Mouse (Mus musculus) heart, embryonic 10.5 days (tissue): Measurements from ENCODE around the gene Trio. TPM values are rescaled to one million over a fixed set of nuclear protein-coding genes. Genes with fewer than 3 reads are reported as not detected.

Experiments used
- DNase-seq: peaks from one replicate; pipeline ENCODE4 v3.0.0-alpha.2; 2017; ENCODE audit warnings: low spot score
- H3K27ac ChIP-seq: fragments of 300-500 bp; sonication (generic); 2 replicates; pipeline ENCODE4 v1.5.1; 2016; ENCODE audit warnings: mild to moderate bottlenecking
- H3K27me3 ChIP-seq: fragments of 300-500 bp; sonication (generic); 2 replicates; pipeline ENCODE4 v1.6.1; 2016; ENCODE audit warnings: mild to moderate bottlenecking; ENCODE audit not compliant: poor library complexity, insufficient read depth, severe bottlenecking
- H3K36me3 ChIP-seq: fragments of 300-500 bp; sonication (generic); 2 replicates; pipeline ENCODE4 v1.6.1; 2016; ENCODE audit warnings: mild to moderate bottlenecking, moderate library complexity
- H3K4me1 ChIP-seq: fragments of 300-500 bp; sonication (generic); 2 replicates; pipeline ENCODE4 v1.6.1; 2016; ENCODE audit warnings: mild to moderate bottlenecking
- H3K4me3 ChIP-seq: fragments of 300-500 bp; sonication (generic); 2 replicates; pipeline ENCODE4 v1.5.1; 2016; ENCODE audit warnings: mild to moderate bottlenecking, moderate library complexity
- H3K9me3 ChIP-seq: fragments of 300-500 bp; sonication (generic); 2 replicates; pipeline ENCODE4 v1.6.1; 2016; ENCODE audit warnings: mild to moderate bottlenecking, moderate library complexity
- WGBS: fragments of 180-500 bp; shearing (Covaris S2); methylation state at CpG from one replicate; pipeline ENCODE4 v1.1.7; 2016; 5-methylcytosine and 5-hydroxymethylcytosine counted together
- polyA plus RNA-seq: library from polyadenylated mRNA; unstranded; fragments of >200 nt; fragmentation: Nextera tagmentation; extraction: Ambion mirVana; gene quantifications from 2 replicates; pipeline ENCODE4 v1.2.1, GENCODE M21; 2016

The Trio gene
- polyA plus RNA-seq, 1 experiment from 2014 or later, result 22.7 TPM

DNA sequence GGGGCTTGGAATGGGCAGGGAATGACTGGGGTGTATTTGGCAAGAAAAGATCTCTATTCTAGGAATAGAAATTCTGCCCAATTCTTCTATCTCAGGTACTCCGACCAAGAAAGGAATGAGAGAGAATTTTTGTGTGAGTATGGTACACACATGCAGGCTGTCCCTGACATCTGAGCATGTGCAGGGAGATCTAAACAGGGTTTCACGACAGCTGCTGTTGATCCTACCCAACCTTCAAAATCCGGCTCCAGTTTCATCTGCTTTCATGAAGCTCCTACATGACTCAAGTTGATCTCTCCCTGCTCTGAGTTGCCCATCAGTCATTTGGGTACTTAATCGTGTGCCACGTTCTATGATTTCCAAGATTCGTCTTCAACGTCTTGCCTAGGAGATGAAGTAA is 3.7 kb upstream of the Trio start:
- Histone ChIP-seq H3K27ac (no peak overlapping the region), H3K4me1 (peaks cover 11% of the 10 kb centered on the region; the same call in 1 of the 2 replicates), H3K9me3 (no peaks in the 10 kb centered on the region), H3K4me3 (no peak overlapping the region), H3K36me3 (no peaks in the 10 kb centered on the region), H3K27me3 (no peaks in the 10 kb centered on the region)
- WGBS, result 90% methylated on average over 7 of the region's 7 CpGs
- DNase-seq, result no peak

DNA sequence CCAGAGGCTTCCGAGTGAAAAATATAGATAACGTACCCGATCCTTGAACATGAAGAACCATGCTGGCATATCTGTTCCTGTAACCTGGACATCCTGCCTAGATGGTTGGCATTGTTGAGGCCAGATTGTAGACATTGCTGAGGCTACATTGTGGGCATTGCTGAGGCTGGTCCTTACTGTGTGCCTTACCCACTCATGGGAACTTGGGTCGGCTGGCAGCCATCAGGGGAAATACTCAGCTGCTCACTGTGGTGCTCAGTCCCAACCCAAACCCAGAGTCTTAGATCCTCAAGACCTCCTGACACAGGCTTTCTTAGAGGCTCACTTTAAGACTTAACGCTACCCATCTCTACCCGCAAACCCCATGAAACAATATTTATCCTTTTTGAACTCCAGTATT is 2.9 kb upstream of the Trio start:
- no peaks in the 10 kb centered on the region for H3K9me3 ChIP-seq
- H3K4me1 ChIP-seq, result peaks cover 18% of the 10 kb centered on the region
- H3K4me3 ChIP-seq, result no peak overlapping the region
- no peaks in the 10 kb centered on the region for H3K27me3 ChIP-seq
- no peak for DNase-seq
- 84% methylated on average over 6 of the region's 6 CpGs for WGBS
- no peaks in the 10 kb centered on the region for H3K36me3 ChIP-seq
- no peak overlapping the region for H3K27ac ChIP-seq

DNA sequence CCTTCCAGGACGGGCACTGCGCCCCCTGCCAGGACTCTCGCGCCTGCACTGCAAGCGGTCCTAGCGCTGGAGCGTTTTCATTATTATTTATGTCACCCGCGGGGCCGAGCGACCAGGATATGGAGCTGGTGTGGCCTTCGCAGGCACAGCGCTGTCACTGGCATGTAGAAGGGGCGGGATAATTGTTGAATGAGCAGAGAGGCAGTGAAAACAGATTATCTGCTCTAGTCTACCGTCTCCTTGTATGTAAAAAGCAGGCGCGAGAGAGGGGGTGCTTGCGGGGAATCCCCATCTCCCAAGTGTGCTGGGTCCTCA is 476 bp upstream of the Trio start:
- Histone ChIP-seq H3K36me3 (no peaks in the 10 kb centered on the region), H3K9me3 (no peaks in the 10 kb centered on the region), H3K27me3 (no peaks in the 10 kb centered on the region), H3K4me3 (peak overlapping the region; percentile 93), H3K4me1 (peaks cover 43% of the 10 kb centered on the region), H3K27ac (peak overlapping the region; percentile 59)
- WGBS, result under 1% methylated on average over 18 of the region's 18 CpGs
- DNase-seq, result no peak

DNA sequence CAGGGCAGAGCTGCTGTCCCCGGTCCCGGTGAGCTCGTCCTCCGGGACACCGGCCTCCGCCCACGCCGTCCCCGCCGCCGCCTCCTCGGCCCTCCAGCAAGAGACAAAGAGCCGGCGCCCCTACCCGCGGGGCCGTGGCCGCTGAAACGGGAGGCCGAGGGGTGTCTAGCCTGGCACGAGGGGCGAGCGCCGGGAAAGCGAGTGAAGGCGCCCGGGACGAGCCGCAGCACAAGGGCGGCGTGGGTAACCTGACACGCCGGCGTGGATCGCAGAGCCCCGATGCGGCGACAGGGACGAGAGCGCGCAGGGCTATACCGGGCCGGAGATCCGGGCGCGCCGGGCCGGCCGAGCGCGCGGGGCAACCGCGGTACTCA is 696 bp downstream of the Trio start:
- Histone ChIP-seq H3K27ac (peak overlapping the region; percentile 97), H3K4me1 (peaks cover 53% of the 10 kb centered on the region), H3K36me3 (no peaks in the 10 kb centered on the region), H3K9me3 (no peaks in the 10 kb centered on the region), H3K4me3 (peak overlapping the region; percentile 93), H3K27me3 (no peaks in the 10 kb centered on the region)
- WGBS, result under 1% methylated on average over 54 of the region's 54 CpGs
- DNase-seq, result peak; percentile 79

DNA sequence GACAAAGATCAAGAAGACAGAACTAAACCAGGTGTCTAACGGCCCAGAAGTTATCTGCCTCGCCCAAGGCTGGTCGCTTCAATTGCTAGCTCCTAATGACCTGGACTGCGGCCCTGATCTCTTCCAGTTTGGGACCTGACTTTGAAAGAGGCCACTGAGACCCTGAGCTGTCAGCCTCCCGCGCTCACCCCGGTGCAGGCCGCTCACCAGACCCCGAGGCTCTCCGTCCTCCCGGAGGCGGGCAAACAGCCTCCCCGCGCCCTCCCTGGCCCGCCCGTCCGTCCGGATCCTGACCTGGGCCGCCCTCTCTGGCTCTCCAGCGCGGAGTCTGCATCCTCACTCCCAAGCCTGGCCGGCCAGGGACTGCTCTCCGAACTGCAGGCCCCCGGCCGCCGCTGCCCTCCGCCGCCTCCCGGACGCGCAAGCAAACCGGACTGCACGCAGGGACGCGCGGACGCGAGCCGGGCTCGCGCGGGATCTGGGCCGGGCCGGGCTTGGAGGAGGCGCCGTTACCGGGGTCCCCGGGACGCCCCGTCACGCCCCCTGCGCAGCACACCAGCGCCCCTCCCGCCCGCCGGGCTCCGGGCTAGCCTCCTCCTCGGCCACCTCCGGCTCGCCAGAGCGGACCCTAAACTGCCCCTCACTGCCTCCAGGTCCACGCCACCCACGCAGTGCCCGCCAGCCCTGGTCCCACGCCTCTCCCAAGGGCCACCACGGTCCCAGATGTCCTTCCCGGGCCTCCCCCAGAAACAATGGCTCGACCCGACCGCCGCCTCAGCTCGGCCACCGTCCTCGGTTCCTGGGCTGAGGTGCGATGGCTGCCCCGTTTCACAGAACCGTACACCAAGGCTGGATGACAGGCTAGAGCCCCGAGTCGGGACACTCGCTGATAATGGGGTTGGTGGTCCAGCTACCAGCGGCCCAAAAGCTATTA is 1.4 kb downstream of the Trio start:
- H3K27me3 ChIP-seq, result no peaks in the 10 kb centered on the region
- WGBS, result under 1% methylated on average over 67 of the region's 81 CpGs
- peak overlapping the region; percentile 97 for H3K27ac ChIP-seq
- no peaks in the 10 kb centered on the region for H3K9me3 ChIP-seq
- no peaks in the 10 kb centered on the region for H3K36me3 ChIP-seq
- peak; percentile 84 for DNase-seq
- H3K4me3 ChIP-seq, result peak overlapping the region; percentile 93
- H3K4me1 ChIP-seq, result peaks cover 59% of the 10 kb centered on the region

DNA sequence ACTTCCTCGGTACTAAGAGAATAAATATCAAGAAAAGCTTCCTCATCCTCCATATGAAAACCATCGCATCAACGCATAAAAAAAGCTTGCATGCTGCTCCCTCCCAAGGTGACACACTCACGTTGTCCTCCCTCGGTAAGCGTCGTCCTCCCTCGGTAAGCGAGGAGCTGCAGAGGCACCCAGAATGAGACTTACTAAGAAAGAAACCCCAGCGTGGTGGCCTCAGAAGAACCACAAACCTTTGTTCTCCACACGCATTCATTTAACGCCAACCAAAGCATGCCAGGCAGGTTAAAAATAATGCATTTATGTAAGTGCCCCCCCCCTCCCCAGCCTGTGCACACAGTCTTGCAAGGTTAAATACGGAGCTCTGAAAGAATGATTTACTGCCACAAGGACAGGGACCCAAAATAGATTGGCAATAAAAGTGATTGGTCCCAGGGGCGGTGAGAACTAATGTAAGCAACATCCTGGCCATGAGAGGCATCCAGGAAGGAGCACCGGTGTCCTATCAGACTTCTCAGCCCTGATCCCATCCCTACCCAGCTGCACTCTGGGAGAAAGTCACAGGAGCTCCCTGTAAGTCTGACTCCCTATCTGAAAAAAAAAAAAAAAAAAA is 3.9 kb downstream of the Trio start:
- H3K4me1 ChIP-seq, result peaks cover 67% of the 10 kb centered on the region
- no peak overlapping the region for H3K27ac ChIP-seq
- no peaks in the 10 kb centered on the region for H3K27me3 ChIP-seq
- no peaks in the 10 kb centered on the region for H3K36me3 ChIP-seq
- H3K4me3 ChIP-seq, result peak overlapping the region; percentile 39
- DNase-seq, result no peak
- WGBS, result 12% methylated on average over 15 of the region's 15 CpGs
- H3K9me3 ChIP-seq, result no peaks in the 10 kb centered on the region

DNA sequence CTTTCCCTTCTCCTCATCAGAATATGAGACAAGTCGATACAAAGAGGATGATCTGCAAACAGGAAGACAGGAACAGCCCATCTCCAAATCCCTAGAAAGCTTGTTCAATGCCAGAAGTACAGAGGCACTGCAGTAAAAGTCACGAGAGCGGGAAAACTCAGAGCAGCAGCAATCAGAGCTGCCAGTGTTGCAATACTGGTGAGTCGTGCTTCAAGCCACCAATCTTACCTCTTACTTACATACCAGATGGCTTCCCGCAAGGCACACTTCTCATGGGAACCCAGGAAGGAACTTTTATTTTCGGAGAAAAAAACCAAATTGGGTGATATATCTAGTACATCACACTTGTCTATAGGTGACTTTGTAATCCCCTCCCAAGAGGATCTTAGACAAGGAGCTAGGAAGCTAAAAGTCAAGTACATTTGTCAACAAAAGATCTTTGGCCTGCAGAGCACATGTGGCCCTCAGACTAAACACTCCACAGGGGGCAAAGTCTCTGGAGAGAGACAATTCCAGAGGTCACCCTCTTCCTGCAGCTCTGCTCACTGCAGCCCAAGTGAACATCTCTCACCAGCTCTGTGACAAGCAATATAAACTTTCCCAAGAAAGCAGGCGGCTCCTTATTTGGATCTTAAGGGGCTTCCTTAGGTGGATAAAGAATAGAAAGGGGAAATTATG is 6.1 kb downstream of the Trio start:
- DNase-seq, result no peak
- Histone ChIP-seq H3K36me3 (no peaks in the 10 kb centered on the region), H3K27ac (no peak overlapping the region), H3K4me1 (peaks cover 60% of the 10 kb centered on the region), H3K27me3 (no peaks in the 10 kb centered on the region), H3K4me3 (no peak overlapping the region), H3K9me3 (no peaks in the 10 kb centered on the region)
- 61% methylated on average over 7 of the region's 7 CpGs for WGBS

DNA sequence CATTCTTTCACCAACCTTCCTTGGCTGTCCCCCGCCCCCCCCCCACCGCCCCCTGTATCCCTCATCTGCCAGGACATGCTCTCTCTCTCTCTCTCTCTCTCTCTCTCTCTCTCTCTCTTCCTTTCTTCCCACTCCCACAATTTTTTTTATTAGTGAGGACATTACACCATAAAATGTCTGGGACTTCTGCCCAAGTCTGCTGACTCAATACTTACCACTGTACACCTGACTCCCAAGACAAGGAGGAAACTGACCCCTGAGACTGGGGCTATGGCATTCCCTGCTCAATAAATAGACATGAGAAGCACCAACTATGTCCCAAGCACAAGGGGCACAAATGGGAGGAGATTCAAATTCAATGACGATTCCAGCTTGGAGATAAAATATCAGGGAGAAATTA is 18.1 kb downstream of the Trio start:
- H3K4me1 ChIP-seq, result peaks cover 49% of the 10 kb centered on the region
- no peaks in the 10 kb centered on the region for H3K27me3 ChIP-seq
- no peak overlapping the region for H3K4me3 ChIP-seq
- no peaks in the 10 kb centered on the region for H3K9me3 ChIP-seq
- no peak overlapping the region for H3K27ac ChIP-seq
- WGBS, result 60% methylated on average over 3 of the region's 3 CpGs
- DNase-seq, result no peak
- 0 out of 2 replicates have a peak, but pooled peaks cover 3% of the 10 kb centered on the region for H3K36me3 ChIP-seq

DNA sequence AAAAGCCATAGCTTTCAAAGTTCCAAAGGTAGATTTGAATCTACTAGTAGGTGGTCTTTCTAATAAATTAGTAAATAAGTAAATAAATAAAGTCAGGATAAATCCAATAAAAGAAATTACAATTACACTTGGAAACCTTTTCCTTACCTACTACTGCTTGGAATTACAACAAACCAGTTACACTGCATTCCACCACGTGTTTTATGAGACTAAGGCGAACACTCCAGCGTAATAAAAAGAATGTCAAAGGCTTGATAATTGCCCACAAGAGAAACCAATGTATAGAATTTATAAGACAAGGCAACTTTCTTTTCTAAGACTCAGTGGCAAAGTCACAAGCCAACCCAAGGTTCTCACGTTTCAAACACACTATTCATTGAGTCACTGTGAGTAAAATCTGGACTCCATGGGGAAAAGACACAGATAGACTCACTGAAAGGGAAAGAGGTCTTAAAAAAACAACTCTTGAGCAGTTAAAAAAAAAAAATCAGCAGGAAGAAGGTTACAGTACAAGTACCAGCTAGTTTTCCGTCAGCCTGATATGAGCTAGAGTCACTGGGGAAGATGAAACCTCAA is 21.4 kb downstream of the Trio start:
- Histone ChIP-seq H3K9me3 (no peaks in the 10 kb centered on the region), H3K4me1 (peaks cover 53% of the 10 kb centered on the region), H3K36me3 (0 out of 2 replicates have a peak, but pooled peaks cover 3% of the 10 kb centered on the region), H3K4me3 (no peak overlapping the region), H3K27me3 (no peaks in the 10 kb centered on the region), H3K27ac (no peak overlapping the region)
- WGBS, result 61% methylated on average over 5 of the region's 5 CpGs
- no peak for DNase-seq

DNA sequence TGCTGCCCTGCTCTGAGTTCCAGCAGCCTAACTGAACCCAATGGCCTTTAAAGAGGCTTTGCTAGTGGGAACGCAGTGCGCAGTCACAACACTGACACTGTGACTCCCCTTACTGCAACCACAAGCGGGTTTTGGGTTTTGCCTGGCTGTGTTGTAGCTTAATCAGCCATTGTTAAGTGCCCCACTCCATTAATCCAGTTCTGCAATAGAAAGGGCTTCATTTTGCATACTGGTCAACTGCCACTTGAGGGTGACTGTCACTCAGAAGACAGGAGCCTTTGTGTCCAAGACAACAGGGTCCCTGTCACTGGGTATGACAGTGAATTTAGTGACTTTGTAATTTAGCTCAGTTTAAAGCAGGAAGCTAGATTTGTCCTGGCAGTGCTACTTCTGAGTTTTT is 23.1 kb downstream of the Trio start:
- WGBS, result 76% methylated on average over 3 of the region's 3 CpGs
- peaks cover 57% of the 10 kb centered on the region for H3K4me1 ChIP-seq
- no peak overlapping the region for H3K27ac ChIP-seq

DNA sequence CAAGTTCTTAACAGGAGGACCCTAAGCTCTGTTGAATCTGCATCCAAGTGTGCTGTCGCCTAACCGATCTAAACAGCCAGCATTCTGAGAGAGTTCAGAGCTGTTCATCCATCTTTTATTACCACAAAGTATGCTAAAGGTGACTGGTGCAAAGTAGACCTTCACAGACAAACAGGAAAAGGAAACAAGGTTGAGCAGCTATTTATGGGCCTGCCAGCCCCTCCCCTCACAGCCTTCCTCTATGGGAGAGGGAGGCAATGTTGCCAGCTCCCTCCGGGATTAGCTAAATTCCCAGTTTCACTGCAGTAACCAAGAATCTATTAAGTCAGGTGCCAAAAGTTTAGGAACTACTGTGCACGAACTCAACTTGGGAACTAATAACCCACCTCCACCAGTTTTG is 24.3 kb downstream of the Trio start:
- peaks cover 63% of the 10 kb centered on the region for H3K4me1 ChIP-seq
- H3K36me3 ChIP-seq, result peaks cover 5% of the 10 kb centered on the region; the same call in 1 of the 2 replicates
- H3K27me3 ChIP-seq, result no peaks in the 10 kb centered on the region
- H3K27ac ChIP-seq, result no peak overlapping the region
- WGBS, result 57% methylated on average over 4 of the region's 4 CpGs
- H3K9me3 ChIP-seq, result no peaks in the 10 kb centered on the region
- no peak for DNase-seq
- H3K4me3 ChIP-seq, result no peak overlapping the region

More for the DNA sequence above, 23.1 kb downstream of the Trio start:
- no peak overlapping the region for H3K4me3 ChIP-seq
- H3K36me3 ChIP-seq, result 0 out of 2 replicates have a peak, but pooled peaks cover 3% of the 10 kb centered on the region
- H3K27me3 ChIP-seq, result no peaks in the 10 kb centered on the region
- DNase-seq, result no peak
- no peaks in the 10 kb centered on the region for H3K9me3 ChIP-seq

DNA sequence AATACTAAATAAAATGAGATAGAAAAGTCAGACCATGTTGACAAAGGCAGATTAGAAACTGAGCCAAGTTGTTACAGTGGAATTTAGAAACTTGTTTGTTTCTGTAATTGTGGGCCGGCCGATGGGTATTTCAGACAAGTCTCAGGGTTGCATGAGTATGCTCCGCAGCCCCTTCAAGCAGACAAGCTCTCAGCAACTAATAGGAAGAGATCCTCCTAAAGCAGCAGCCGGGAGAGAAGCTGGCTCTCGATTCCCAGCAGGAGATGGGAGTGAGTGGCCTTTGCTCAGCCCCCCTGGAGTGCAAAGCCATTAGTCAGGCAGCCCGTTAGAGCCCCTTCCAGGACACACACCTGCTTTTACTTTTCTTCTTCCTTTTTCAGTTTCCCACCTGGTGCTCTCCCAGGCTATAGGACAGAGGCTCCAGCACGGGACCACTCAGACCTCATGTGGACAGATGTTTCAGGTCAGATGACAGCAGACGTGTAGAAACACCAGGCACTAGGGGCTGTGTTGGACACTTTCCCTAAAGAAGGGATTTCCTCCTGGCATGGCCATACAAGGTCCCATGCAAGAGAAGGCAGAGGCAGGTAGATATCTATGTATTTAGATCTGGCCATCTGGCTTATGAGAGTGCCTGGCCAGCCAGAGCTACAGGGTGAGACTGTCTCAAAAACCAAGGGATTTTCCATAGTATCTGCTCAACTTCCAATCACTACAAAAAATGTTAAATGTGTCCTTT is 26.9 kb downstream of the Trio start:
- Histone ChIP-seq H3K9me3 (no peaks in the 10 kb centered on the region), H3K27me3 (no peaks in the 10 kb centered on the region), H3K27ac (peak overlapping the region; percentile 13; the same call in 1 of the 2 replicates), H3K36me3 (peaks cover 5% of the 10 kb centered on the region; the same call in 1 of the 2 replicates), H3K4me3 (no peak overlapping the region), H3K4me1 (peaks cover 74% of the 10 kb centered on the region)
- no peak for DNase-seq
- 24% methylated on average over 8 of the region's 8 CpGs for WGBS
